Mouse (Mus musculus): Measurements from ENCODE around the gene Aph1b.
"Not testable (repeated sequence)": the region's sequence is repeated elsewhere in the genome, so short reads cannot be mapped to it uniquely, and the experiment has no call there.

Gene Aph1b

GRCm38 (mm10) chr9:66795464-66796324 is at the start of gene Aph1b:
Aph1b (minus strand) TSS chr9:66795490.
- peak; percentile 99 for DNase-seq

GRCm38 (mm10) chr9:66835097-66835480 is 39.8 kb upstream of the Aph1b start:
- DNase-seq = peak; percentile 64

GRCm38 (mm10) chr9:66834318-66835096 is 39.2 kb upstream of the Aph1b start, which contains the start of gene Aph1c:
Aph1c (minus strand) TSS chr9:66834726.
- peak; percentile 100 for DNase-seq

DNA sequence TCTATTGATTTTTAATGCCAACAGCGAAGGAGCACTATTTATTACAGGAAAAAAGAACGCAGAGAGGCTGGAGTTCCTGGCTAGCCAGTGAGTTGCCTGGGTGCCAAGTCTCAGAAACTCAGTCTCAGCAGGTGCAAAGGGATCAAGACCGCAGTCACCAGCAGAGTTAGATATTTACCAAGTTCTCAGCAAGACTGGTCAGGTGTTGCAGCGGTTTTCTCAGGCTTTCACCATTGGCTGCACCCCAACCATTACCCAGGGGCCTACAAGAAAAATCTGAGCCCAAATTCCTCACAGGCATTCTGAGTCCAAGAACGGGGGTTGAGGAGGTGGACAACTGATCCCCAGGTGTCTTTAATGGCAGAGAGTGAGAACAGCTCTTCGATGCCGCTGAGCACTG is 38.6 kb upstream of the Aph1b start:
- DNase-seq = peak; percentile 15

DNA sequence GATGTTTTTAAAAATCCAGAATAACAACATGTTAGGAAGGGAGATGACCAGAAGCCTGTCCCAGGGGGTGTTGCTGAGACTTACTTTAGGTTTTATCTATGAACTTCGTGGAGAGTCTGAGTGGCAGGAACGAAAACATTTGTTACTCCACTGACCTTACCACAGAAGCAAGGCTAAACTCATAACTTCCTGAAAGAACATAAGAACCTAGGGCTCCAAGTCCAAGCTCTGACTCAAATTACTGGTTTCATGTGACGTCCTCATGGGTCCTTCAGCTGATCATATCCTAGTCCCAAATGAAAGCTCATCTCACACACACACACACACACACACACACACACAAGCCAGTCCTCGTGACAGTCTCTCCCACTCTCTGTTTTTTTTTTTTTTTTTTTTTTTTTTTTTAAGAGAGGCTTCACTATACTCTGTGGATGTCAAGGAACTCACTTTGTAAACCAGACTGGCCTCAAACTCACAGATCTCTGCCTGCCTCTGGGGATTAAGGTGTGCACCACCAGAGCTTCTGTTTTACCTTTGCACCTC is 37.1 kb upstream of the Aph1b start:
- no peak for DNase-seq

DNA sequence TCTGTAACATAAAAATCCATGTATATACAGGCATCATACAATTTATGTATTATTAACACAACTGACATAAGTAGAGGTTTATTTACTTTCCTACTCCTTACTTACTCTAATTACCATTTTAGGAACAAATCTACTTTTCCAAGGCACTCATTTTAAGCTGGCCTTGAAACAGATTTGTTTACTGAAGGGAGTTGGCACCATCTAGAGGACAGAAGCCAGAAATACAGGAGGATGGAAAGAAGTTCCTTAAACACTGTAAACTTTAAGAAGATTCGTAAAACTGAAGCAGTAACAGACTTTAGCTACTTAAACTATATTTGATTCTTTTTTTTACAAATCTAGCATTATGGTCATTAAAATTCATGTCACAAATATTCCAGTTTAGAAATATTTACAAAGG is 30.7 kb upstream of the Aph1b start:
- peak; percentile 66 for DNase-seq

- not testable (repeated sequence) for DNase-seq
Observed at GRCm38 (mm10) chr9:66822255-66822654, 27.0 kb upstream of the Aph1b start.

DNA sequence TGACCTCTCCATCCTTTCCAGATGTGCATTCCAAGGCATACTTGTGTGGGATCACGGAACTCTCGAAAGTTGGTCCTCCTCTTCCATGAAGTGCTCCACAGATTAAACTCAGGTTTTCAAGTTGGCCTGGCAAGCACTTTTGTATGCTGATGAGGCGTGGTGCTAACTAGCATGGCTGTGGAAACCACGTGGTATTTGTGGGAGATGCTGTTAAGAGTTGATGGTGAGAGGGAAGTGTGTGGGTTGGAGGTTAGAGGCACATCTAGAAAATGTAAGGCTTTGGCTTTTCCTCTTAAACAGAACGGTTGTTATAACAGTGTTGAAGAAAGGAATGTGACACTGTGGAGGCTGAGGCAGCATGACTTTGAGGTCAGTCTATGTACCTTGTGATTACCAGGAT is 25.7 kb upstream of the Aph1b start:
- DNase-seq = no peak

DNA sequence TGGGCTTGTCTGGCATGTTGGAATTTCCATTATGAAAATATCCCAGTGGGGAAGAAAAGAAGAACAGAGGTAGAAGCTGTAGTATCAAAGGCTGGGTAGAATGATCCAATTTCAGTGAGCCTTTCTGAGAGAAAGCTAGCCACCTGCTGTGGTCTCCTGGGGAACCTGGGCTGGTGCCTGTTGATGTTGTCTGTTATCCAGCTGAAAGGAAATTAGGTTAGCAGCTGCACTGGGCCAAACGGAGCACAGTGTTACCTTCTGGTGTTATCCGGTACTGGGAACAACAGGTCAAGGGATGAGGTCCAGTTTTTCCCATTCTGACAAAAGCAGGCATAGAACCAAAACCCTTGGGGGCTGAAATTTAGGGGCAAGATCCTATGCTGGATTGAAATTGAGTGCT is 18.1 kb upstream of the Aph1b start:
- DNase-seq = no peak

DNA sequence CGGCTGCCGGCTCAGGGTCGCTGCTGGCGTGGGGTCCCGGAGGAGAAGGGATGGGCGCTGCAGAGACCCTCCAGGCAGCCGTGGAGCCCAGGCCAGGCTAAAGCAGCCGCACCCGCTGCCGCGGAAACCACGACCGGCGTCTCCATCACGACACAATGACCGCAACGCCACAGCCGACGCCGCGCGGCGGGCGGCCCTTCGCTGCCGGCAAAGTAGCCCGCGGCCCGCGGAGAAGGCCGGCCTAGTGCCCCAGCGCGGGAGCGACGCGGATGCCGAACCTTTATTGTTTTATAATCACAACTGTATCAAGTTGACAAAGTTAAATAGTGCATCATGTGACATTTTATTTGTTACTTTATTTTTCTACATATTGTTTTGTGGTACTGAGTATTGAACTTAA is 10.7 kb upstream of the Aph1b start:
- not testable (repeated sequence) for DNase-seq

DNA sequence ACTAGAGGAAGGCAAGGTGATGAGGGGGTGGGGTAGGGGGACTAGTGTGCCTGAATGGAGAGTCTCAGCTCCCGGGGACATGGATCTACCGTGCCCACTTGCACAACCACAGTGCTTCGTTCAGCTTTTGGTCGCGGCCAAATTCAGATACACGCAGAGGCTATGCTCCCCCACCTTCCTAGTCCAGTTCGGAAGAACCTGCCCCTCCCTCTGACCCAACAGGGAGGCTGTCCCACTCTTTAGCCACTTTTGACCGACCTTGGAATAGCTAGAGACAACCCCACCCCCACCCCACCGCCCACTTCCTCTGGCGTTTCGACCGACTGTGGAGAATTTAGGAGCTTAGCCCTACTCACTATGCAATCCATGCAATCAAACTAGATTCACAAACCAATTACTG is 6.7 kb upstream of the Aph1b start:
- DNase-seq = no peak

- DNase-seq = no peak
Observed at GRCm38 (mm10) chr9:66796739-66797138, 1.4 kb upstream of the Aph1b start, which contains the start of gene Gm10647. Gm10647 (plus strand) TSS chr9:66797039.

DNA sequence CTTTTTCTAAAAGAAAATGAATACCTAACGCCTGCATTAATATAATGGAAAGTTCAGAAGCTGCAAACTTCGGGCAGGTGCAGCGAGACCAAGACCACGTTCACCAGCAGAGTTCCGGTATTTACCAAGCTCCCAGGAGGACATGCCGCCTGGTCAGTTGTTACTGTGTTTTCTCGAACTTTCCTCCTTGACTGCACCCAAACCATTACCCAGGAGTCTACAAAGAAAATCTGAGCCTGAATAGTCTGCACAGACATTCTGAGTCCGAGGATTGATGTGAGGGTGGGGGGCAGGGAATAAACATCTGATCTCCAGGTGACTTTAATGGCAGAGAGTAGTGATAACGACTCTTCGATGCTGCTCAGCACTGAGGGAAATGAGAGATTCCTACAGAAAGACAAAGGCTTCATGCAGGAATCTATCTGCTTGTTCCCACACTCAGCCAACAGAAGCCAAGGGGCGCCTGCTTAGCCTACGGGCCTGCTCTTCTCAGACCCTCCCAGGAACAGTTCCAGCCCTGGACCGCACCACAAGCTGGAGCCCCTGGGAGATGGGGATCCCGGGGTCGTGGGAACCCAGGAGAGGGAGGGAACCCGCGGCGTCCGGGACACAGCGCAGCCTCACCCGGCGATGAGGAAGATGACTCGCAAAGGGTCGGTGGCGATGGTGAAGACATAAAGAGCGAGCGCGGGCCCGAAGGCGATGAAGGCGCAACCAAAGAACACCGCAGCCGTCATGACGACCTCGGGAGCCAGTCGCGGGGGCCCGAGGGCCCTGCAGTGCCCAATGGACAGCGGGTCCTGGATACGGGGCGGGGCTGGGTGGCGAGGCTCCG is 444 bp downstream of the Aph1b start:
- no peak for DNase-seq

DNA sequence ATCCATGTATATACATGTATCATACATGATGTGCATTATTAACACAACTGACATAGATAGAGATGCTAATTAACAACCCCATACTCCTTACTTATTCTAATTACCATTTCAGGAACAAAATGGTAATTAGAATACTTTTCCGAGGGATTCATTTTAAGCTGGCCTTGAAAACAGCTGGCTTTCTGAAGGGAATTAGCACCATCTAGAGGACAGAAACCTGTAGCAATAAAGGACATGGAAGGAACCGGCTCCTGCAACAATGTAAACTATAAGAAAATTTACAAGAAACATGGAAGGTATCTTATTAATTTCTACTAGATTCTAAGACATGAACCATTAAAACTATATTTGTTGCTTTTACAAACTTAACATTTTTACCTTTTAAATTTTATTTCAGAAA is 7.5 kb downstream of the Aph1b start:
- peak; percentile 57 for DNase-seq

DNA sequence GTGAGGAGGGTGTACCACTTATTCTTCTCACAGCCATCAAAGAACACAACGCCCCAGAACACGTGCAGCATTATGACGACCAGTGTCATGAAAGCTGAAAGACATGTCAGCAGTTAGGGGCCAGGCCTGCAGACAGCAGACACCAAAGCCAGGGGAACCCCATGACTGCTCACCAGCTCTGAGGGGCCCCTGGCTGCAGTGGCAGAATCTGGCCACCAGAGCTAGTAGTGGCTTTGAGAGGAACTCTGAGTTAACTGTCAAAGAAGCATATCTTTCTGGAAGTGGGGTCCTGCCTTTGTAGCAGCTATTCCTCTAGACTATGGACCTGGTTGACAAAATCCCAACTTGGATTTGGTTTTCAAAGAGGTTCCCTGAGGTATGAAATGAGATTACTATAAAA is 10.7 kb downstream of the Aph1b start:
- DNase-seq = not testable (repeated sequence)

DNA sequence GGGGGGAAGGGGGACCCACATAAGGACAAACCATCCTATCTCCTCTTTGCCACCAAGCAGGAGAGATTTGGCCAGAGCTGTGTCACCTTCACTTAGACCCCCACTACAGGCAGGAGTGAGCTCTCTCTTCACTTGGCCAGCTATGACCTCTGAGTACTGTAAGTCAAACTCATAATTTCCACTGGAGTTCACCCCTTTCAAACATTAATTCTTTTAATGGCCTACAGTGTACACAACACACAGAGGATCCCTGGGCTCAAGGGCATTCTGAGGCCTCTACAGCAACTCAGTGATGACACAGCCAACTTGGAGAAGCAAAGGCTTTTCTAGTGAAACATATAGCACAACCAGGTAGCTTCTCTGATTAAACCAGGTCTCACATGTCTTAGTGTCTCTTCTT is 24.6 kb downstream of the Aph1b start:
- no peak for DNase-seq

DNA sequence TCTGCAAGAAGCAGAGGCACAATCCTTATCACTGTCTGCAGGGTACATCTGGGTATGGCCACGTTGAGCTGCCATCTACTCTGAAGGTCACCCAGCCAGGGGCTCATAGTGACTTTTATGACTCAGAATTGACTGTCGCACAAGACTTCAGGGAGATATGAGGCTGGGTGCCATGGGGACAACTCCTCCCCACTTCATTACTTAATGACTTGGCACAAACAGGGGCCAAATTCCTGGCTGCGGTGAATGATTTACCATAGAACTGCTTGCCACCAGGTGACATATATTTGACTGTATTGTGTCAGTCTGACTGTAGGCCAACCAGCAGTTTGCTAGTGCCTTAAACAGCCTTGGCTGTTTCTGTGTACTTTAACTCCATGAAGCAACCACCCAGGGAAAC is 26.0 kb downstream of the Aph1b start:
- peak; percentile 29 for DNase-seq

- no peak for DNase-seq
Observed at GRCm38 (mm10) chr9:66768721-66769120, 26.6 kb downstream of the Aph1b start.

- no peak for DNase-seq
Observed at GRCm38 (mm10) chr9:66760991-66761390, 34.3 kb downstream of the Aph1b start.

DNA sequence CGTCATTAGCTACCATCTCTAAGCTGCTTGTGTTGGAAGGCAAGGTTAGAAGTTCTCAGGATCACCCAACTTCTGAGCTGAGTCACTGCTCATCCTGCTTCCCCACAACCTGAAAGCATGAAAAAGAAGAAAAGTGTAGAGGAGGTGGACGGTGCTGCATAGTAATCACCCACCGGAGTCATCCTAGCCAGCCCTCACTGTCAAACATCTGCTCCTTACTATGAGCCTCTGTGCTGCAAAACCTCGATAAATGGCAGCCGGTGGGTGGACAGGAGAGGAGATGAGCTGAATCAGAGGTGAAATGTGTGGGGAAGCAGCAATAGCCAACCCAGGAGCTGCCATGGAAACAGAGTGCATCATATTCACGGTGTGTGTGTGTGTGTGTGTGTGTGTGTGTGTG is 42.4 kb downstream of the Aph1b start:
- DNase-seq = no peak

- no peak for DNase-seq
Observed at GRCm38 (mm10) chr9:66748390-66748789, 46.9 kb downstream of the Aph1b start.

DNA sequence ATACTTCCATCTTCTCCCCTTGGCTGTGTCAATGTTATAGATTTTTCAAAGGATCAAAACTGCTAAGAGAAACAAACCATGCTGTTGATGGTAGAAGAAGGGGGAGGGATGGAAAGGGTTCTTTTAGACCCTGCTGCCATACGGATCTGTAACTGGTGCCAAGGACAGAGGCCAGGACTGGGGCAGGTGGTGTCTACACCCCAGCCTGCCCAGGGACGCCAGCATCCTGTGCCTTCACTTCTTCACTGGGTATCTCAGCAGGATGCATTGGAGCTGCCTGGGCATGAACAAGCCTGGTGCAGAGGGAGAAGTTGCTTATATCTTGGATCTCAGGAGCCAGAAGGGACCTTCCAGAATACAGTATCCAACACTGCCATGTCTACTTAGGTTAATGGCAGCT is 50.8 kb downstream of the Aph1b start:
- DNase-seq = no peak

DNA sequence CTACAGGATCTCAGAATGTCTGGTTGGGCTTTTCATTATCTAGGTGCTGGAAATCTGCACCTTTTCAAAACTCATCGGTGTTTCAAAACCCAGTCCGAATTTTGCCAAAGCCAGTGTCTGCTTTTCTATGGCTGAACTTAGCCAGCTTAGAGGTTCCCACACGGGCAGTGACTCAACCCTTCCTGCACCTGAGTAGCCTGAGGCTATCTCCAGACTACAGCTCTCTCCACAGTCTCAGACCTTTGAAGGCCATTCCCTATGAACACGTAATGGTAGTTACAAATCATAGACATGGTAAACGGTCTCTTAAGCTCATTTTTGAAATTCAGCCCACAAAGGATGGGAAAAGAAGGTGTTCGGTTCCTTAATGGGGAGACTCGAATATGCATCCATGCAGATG is 55.8 kb downstream of the Aph1b start:
- DNase-seq = no peak

All from lung, postnatal 10 days (tissue).